Mouse (Mus musculus) stomach, postnatal 0 days (tissue): Measurements from ENCODE around the gene Traf1.

Source experiments
- CTCF ChIP-seq: IDR thresholded peaks from 2 replicates; pipeline ENCODE4 v1.5.1; 2016; ENCODE audit warnings: antibody characterized with exemption, low read depth, mild to moderate bottlenecking, moderate library complexity
- EP300 ChIP-seq: optimal IDR thresholded peaks from 2 replicates; pipeline ENCODE3; 2016; ENCODE audit warnings: antibody characterized with exemption

DNA sequence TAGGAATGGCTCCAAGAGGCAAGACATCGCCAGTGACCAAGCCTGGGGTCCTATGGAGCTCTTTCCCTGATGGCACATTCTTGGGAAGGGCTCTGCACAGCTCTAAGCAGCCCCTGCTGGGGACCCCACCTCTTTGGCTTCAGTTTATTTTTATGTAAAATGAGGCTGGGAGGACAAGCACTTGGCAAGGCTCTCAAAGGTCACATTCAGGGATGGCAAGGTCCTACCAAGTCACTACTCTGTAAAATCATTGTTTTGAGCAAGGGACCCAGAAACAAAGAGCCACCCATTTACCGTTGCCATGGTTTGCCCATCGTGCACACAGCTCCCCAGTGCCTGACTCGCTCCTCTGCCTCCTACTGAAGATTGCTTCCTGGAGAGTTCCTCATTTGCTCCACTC is 15.5 kb downstream of the Traf1 start:
- TF ChIP-seq CTCF, result no peak
- no peak for TF ChIP-seq EP300
